Mouse (Mus musculus): ENCODE measurements at regions not wholly inside any gene's neighbourhood (a gene's known extent, or its start where the extent isn't known, plus 50 kb on each side); places are given as distances from the start of the nearest gene placed in this dataset.

- ATAC-seq (ENCODE audit: low read depth) (no peak), DNase-seq (no peak)
- no peaks in the 10 kb centered on the region for H3K36me3 ChIP-seq
- H3K27me3 ChIP-seq, result no peaks in the 10 kb centered on the region
- H3K4me1 ChIP-seq (replicated peaks), result peaks cover 20% of the 10 kb centered on the region
- H3K4me2 ChIP-seq, result no peak overlapping the region
- no peak overlapping the region for H3K9ac ChIP-seq
- H3K27ac ChIP-seq, result no peak overlapping the region
- H3K4me3 ChIP-seq (replicated peaks), result no peak overlapping the region
- 55% methylated on average over 3 of the region's 3 CpGs for WGBS (ENCODE audit: insufficient replicate concordance)
- no peaks in the 10 kb centered on the region for H3K9me3 ChIP-seq (replicated peaks)
Observed at GRCm38 (mm10) chr15:5462651-5463050, 218.7 kb upstream of the Ptger4 start.

GRCm38 (mm10) chr15:5464732-5465131 is 220.7 kb upstream of the Ptger4 start:
- no peak overlapping the region for H3K4me3 ChIP-seq (replicated peaks)
- DNase-seq, result no peak
- no peak overlapping the region for H3K27ac ChIP-seq
- 70% methylated on average over 5 of the region's 5 CpGs for WGBS (ENCODE audit: insufficient replicate concordance)
- no peak overlapping the region for H3K9ac ChIP-seq
- no peak overlapping the region for H3K4me2 ChIP-seq
- H3K4me1 ChIP-seq (replicated peaks), result peaks cover 5% of the 10 kb centered on the region; the same call in 1 of the 2 replicates
- no peaks in the 10 kb centered on the region for H3K9me3 ChIP-seq (replicated peaks)
- H3K27me3 ChIP-seq, result no peaks in the 10 kb centered on the region
- H3K36me3 ChIP-seq, result no peaks in the 10 kb centered on the region
- no peak for ATAC-seq (ENCODE audit: low read depth)

GRCm38 (mm10) chr15:5468535-5469073 is 224.6 kb upstream of the Ptger4 start:
- Histone ChIP-seq H3K9ac (no peak overlapping the region), H3K9me3 (replicated peaks) (no peaks in the 10 kb centered on the region), H3K36me3 (no peaks in the 10 kb centered on the region), H3K27me3 (no peaks in the 10 kb centered on the region), H3K4me1 (replicated peaks) (no peaks in the 10 kb centered on the region), H3K27ac (no peak overlapping the region), H3K4me3 (replicated peaks) (no peak overlapping the region), H3K4me2 (no peak overlapping the region)
- WGBS (ENCODE audit: insufficient replicate concordance), result 72% methylated on average over 3 of the region's 3 CpGs
- ATAC-seq (ENCODE audit: low read depth) (no peak), DNase-seq (no peak)

GRCm38 (mm10) chr15:5475389-5475995 is 231.5 kb upstream of the Ptger4 start:
- H3K27me3 ChIP-seq, result no peaks in the 10 kb centered on the region
- no peak overlapping the region for H3K4me3 ChIP-seq (replicated peaks)
- WGBS (ENCODE audit: insufficient replicate concordance), result 19% methylated on average over 1 of the region's 1 CpGs
- ATAC-seq (ENCODE audit: low read depth) (no peak), DNase-seq (no peak)
- H3K9me3 ChIP-seq (replicated peaks), result no peaks in the 10 kb centered on the region
- no peaks in the 10 kb centered on the region for H3K4me1 ChIP-seq (replicated peaks)
- H3K9ac ChIP-seq, result no peak overlapping the region
- H3K36me3 ChIP-seq, result no peaks in the 10 kb centered on the region
- no peak overlapping the region for H3K27ac ChIP-seq
- H3K4me2 ChIP-seq, result no peak overlapping the region

- H3K36me3 ChIP-seq, result no peaks in the 10 kb centered on the region
- 38% methylated on average over 3 of the region's 3 CpGs for WGBS (ENCODE audit: insufficient replicate concordance)
- H3K4me2 ChIP-seq, result no peak overlapping the region
- peak; percentile 43; the same call in 1 of the 2 replicates for ATAC-seq (ENCODE audit: low read depth)
- no peaks in the 10 kb centered on the region for H3K27me3 ChIP-seq
- H3K9ac ChIP-seq, result no peak overlapping the region
- H3K9me3 ChIP-seq (replicated peaks), result no peaks in the 10 kb centered on the region
- no peak overlapping the region for H3K4me3 ChIP-seq (replicated peaks)
- H3K27ac ChIP-seq, result no peak overlapping the region
- DNase-seq, result no peak
- no peaks in the 10 kb centered on the region for H3K4me1 ChIP-seq (replicated peaks)
Observed at GRCm38 (mm10) chr15:5493286-5493685, 249.3 kb upstream of the Ptger4 start.

- DNase-seq, result no peak
- H3K27me3 ChIP-seq, result no peaks in the 10 kb centered on the region
- ATAC-seq (ENCODE audit: low read depth), result no peak
- WGBS (ENCODE audit: insufficient replicate concordance), result 65% methylated on average over 8 of the region's 8 CpGs
- no peaks in the 10 kb centered on the region for H3K4me1 ChIP-seq (replicated peaks)
- no peaks in the 10 kb centered on the region for H3K9me3 ChIP-seq (replicated peaks)
- no peaks in the 10 kb centered on the region for H3K36me3 ChIP-seq
- no peak overlapping the region for H3K27ac ChIP-seq
- H3K4me3 ChIP-seq (replicated peaks), result no peak overlapping the region
- H3K4me2 ChIP-seq, result no peak overlapping the region
- no peak overlapping the region for H3K9ac ChIP-seq
Observed at GRCm38 (mm10) chr15:5495187-5495849, 251.3 kb upstream of the Ptger4 start.

- Histone ChIP-seq H3K4me2 (no peak overlapping the region), H3K27ac (no peak overlapping the region), H3K4me3 (replicated peaks) (no peak overlapping the region), H3K4me1 (replicated peaks) (no peaks in the 10 kb centered on the region), H3K36me3 (no peaks in the 10 kb centered on the region), H3K27me3 (no peaks in the 10 kb centered on the region), H3K9ac (no peak overlapping the region), H3K9me3 (replicated peaks) (no peaks in the 10 kb centered on the region)
- 59% methylated on average over 2 of the region's 2 CpGs for WGBS (ENCODE audit: insufficient replicate concordance)
- ATAC-seq (ENCODE audit: low read depth) (no peak), DNase-seq (no peak)
Observed at GRCm38 (mm10) chr15:5495954-5496353, 252.0 kb upstream of the Ptger4 start.

GRCm38 (mm10) chr15:5504502-5504901 is 260.5 kb upstream of the Ptger4 start:
- H3K27me3 ChIP-seq, result no peaks in the 10 kb centered on the region
- H3K9me3 ChIP-seq (replicated peaks), result no peaks in the 10 kb centered on the region
- WGBS (ENCODE audit: insufficient replicate concordance), result 75% methylated on average over 3 of the region's 3 CpGs

GRCm38 (mm10) chr15:5506848-5507544 is 263.0 kb upstream of the Ptger4 start:
- Histone ChIP-seq H3K27ac (no peak overlapping the region), H3K36me3 (no peaks in the 10 kb centered on the region), H3K27me3 (no peaks in the 10 kb centered on the region), H3K9ac (no peak overlapping the region), H3K9me3 (replicated peaks) (no peaks in the 10 kb centered on the region), H3K4me3 (replicated peaks) (no peak overlapping the region), H3K4me1 (replicated peaks) (no peaks in the 10 kb centered on the region), H3K4me2 (no peak overlapping the region)
- no peak for DNase-seq
- WGBS (ENCODE audit: insufficient replicate concordance), result 59% methylated on average over 5 of the region's 5 CpGs
- no peak for ATAC-seq (ENCODE audit: low read depth)

More at GRCm38 (mm10) chr15:5504502-5504901, 260.5 kb upstream of the Ptger4 start:
- Histone ChIP-seq H3K9ac (no peak overlapping the region), H3K36me3 (no peaks in the 10 kb centered on the region), H3K4me1 (replicated peaks) (no peaks in the 10 kb centered on the region), H3K4me2 (no peak overlapping the region), H3K4me3 (replicated peaks) (no peak overlapping the region), H3K27ac (no peak overlapping the region)
- ATAC-seq (ENCODE audit: low read depth), result no peak
- DNase-seq, result no peak

GRCm38 (mm10) chr15:5507545-5507913 is 263.5 kb upstream of the Ptger4 start:
- no peaks in the 10 kb centered on the region for H3K36me3 ChIP-seq
- no peak overlapping the region for H3K27ac ChIP-seq
- no peaks in the 10 kb centered on the region for H3K27me3 ChIP-seq

GRCm38 (mm10) chr15:5510056-5510455 is 266.1 kb upstream of the Ptger4 start:
- 36% methylated on average over 3 of the region's 3 CpGs for WGBS (ENCODE audit: insufficient replicate concordance)
- Histone ChIP-seq H3K4me1 (replicated peaks) (no peaks in the 10 kb centered on the region), H3K9me3 (replicated peaks) (no peaks in the 10 kb centered on the region), H3K4me3 (replicated peaks) (no peak overlapping the region), H3K27me3 (no peaks in the 10 kb centered on the region), H3K9ac (no peak overlapping the region), H3K27ac (no peak overlapping the region), H3K4me2 (no peak overlapping the region), H3K36me3 (no peaks in the 10 kb centered on the region)
- DNase-seq (no peak), ATAC-seq (ENCODE audit: low read depth) (no peak)

More at GRCm38 (mm10) chr15:5507545-5507913, 263.5 kb upstream of the Ptger4 start:
- WGBS (ENCODE audit: insufficient replicate concordance), result 60% methylated on average over 3 of the region's 3 CpGs
- Histone ChIP-seq H3K4me1 (replicated peaks) (no peaks in the 10 kb centered on the region), H3K4me2 (no peak overlapping the region), H3K9ac (no peak overlapping the region), H3K4me3 (replicated peaks) (no peak overlapping the region), H3K9me3 (replicated peaks) (no peaks in the 10 kb centered on the region)
- DNase-seq, result no peak
- ATAC-seq (ENCODE audit: low read depth), result no peak
